Mouse (Mus musculus) cerebellum, adult 2 months (tissue): ENCODE results near the gene Aacs. TPM values are rescaled to one million over a fixed set of nuclear protein-coding genes. Genes with fewer than 3 reads are reported as not detected.

Experiments
- DNase-seq, 2 experiments: peaks; one replicate each; pipeline ENCODE4 v3.0.0; 2021
- H3K27ac ChIP-seq: fragments of 200-500 bp; 2 replicates; pipeline ENCODE4 v1.5.1; 2012; ENCODE audit warnings: low read length, control low read depth, inconsistent platforms; ENCODE audit not compliant: insufficient read depth
- H3K27me3 ChIP-seq: fragments of 200-500 bp; 2 replicates; pipeline ENCODE4 v1.6.1; 2012; ENCODE audit warnings: inconsistent platforms, mild to moderate bottlenecking, low read length, moderate library complexity; ENCODE audit not compliant: control insufficient read depth, insufficient read depth
- H3K4me1 ChIP-seq: fragments of 200-500 bp; 2 replicates; pipeline ENCODE4 v1.6.1; 2011; ENCODE audit warnings: low read length; ENCODE audit not compliant: control insufficient read depth, insufficient read depth
- H3K4me3 ChIP-seq: fragments of 200-500 bp; replicated peaks from 2 replicates; pipeline ENCODE3; 2011; ENCODE audit warnings: mild to moderate bottlenecking, low read depth, low read length, control low read depth; ENCODE audit not compliant: insufficient read depth
- CTCF ChIP-seq: fragments of 200-500 bp; IDR thresholded peaks from 2 replicates; pipeline ENCODE4 v1.5.1; 2011; ENCODE audit warnings: low read depth, mild to moderate bottlenecking, control low read depth, low read length, moderate library complexity, borderline replicate concordance; ENCODE audit not compliant: insufficient read depth
- POLR2A ChIP-seq: fragments of 200-500 bp; IDR thresholded peaks from 2 replicates; pipeline ENCODE4 v1.6.1; 2011; ENCODE audit warnings: low read length, control low read depth, borderline replicate concordance; ENCODE audit not compliant: insufficient read depth
- WGBS: fragments of 180-500 bp; shearing (Covaris S2); methylation state at CpG from one replicate; pipeline ENCODE4 v1.1.7; 2018; 5-methylcytosine and 5-hydroxymethylcytosine counted together
- polyA plus RNA-seq: library from polyadenylated mRNA; depleted of rRNA; stranded (reverse); fragments of >200 nt; gene quantifications from 2 replicates; pipeline ENCODE4 v1.2.3, GENCODE M21; 2012

The Aacs gene
- polyA plus RNA-seq, 1 experiment = 47.4 TPM

DNA sequence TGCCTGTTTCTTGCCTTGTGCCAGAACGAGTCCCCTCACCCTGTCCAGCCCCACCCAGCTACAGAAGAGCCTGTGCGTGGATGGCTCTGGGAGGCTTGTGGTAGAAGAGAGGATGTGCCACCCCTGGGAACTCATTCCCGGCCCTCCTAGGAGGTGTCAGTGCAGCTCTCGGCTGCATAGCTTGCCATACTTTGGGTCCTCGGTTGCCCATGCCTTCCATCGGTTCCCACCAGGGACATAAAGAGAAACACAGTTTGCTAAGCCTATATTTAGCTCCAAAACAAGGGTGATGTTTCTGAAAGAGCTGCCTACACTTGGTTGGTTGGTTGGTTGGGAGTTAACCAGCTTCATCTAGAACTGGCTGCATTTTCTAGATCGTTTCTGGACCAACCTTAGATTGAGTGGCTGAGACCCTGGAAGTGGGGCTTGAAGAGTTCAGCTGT is 58.6 kb downstream of the Aacs start:
- no peak overlapping the region for H3K4me3 ChIP-seq
- TF ChIP-seq CTCF = no peak
- no peak for TF ChIP-seq POLR2A
- 2% methylated on average over 7 of the region's 7 CpGs for WGBS
- H3K4me1 ChIP-seq = 0 out of 2 replicates have a peak, but pooled peaks cover 4% of the 10 kb centered on the region
- H3K27me3 ChIP-seq = peaks cover 2% of the 10 kb centered on the region; the same call in 1 of the 2 replicates
- no peak for DNase-seq
- no peak overlapping the region for H3K27ac ChIP-seq

DNA sequence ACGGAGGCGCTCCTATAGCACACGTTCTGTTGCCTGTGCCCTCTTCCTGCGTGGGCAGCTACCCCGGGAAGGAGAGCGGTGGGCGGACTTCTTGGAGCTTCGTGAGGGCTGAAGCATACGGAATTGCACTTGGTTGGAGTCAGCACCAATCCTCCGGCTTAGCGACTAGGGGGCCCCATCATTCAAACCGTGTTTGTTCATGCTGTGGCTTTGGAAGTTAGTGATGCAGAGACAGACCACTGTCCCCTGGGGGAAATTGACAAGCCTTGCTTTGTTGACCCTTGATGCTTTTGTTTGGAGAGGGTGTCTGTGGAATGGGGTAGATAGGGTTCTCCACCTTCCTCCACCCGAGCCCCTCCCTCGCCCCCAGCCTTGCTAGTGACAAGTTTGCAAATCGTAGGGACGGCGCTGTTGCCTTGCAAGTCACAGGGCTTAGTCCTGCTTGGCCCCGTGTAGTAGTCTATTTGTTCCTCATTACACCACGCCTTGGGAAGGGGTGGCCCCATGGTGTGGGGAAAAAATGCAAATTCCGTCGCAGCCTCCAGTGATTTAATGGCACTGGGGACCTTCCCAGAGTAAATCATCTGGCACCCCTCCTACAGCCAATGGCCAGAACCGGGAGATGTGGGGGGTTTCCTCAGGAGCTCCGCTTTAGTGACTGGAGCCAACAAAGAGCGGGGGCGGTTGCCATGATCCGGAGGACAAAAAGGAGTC is 59.2 kb downstream of the Aacs start:
- H3K27ac ChIP-seq = no peak overlapping the region
- 1% methylated on average over 26 of the region's 26 CpGs for WGBS
- 0 out of 2 replicates have a peak, but pooled peaks cover 4% of the 10 kb centered on the region for H3K4me1 ChIP-seq
- DNase-seq = no peak
- TF ChIP-seq POLR2A (no peak), CTCF (no peak)
- peaks cover 2% of the 10 kb centered on the region; the same call in 1 of the 2 replicates for H3K27me3 ChIP-seq
- no peak overlapping the region for H3K4me3 ChIP-seq

GRCm38 (mm10) chr5:125545090-125545489 is 69.5 kb downstream of the Aacs start:
- Histone ChIP-seq H3K27ac (no peak overlapping the region), H3K27me3 (no peaks in the 10 kb centered on the region), H3K4me3 (no peak overlapping the region), H3K4me1 (peaks cover 3% of the 10 kb centered on the region; the same call in 1 of the 2 replicates)
- TF ChIP-seq CTCF (no peak), POLR2A (no peak)
- no peak for DNase-seq
- 91% methylated on average over 2 of the region's 2 CpGs for WGBS

DNA sequence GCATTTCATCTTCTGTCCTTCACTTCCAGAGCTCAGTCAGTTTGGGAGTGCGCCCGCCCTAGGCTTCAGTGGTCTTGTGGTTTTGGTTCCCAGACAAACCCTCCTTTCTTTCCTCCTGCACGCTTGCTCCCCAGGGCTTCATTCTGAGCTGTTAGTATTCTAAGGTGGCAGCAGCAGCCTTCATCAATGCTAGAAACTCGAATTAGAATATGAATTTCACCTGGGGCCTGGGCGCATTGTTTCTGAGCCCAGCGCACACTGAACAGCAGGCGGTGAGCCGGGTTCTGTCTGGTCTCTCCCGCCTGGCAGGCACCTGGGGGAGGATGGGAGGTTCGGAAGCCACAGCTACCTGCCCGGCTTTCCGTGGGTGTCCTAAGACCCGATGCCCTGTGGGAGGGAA is 70.7 kb downstream of the Aacs start:
- DNase-seq = no peak
- H3K4me3 ChIP-seq = no peak overlapping the region
- no peak overlapping the region for H3K27ac ChIP-seq
- no peaks in the 10 kb centered on the region for H3K27me3 ChIP-seq
- no peak for TF ChIP-seq CTCF
- TF ChIP-seq POLR2A = no peak
- 34% methylated on average over 13 of the region's 13 CpGs for WGBS
- H3K4me1 ChIP-seq = peaks cover 3% of the 10 kb centered on the region; the same call in 1 of the 2 replicates

DNA sequence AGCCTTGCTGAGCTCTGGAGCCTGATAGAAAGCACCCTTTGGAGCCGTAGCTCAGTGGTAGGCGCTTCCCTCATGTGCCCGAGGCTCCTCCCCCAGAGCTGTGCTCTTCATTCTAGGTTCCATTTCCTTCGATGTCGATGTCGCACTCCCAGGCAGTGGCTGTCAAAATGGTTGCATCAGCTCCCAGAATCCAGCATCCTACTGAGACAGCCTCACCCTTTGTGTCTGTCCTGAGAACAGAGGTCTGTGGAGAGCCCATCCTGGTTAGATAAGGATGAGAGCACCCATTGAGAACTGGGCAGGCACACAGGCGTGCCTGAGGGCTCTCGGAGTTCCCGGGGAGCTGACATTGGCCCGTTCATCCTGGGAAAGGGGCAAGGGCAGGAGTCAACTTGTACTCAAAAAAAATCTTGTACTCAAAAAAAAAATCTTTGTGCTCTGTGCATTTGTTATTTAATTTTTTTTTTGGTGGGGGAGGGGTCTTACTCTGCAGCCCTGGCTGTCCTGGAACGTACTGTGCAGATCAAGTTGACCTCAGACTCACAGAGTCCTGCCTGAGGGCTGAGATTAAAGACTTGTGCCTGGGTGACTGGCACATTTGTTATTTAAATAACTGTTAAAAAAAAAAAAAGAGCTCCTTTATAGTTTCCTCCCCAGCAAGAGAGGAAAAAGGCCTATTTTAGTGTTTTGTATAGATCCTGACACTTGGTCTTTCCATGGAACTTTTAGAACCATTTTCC is 74.3 kb downstream of the Aacs start:
- no peak for DNase-seq
- Histone ChIP-seq H3K4me1 (peaks cover 3% of the 10 kb centered on the region; the same call in 1 of the 2 replicates), H3K4me3 (no peak overlapping the region), H3K27ac (no peak overlapping the region), H3K27me3 (no peaks in the 10 kb centered on the region)
- TF ChIP-seq CTCF (no peak), POLR2A (no peak)
- 28% methylated on average over 11 of the region's 11 CpGs for WGBS

DNA sequence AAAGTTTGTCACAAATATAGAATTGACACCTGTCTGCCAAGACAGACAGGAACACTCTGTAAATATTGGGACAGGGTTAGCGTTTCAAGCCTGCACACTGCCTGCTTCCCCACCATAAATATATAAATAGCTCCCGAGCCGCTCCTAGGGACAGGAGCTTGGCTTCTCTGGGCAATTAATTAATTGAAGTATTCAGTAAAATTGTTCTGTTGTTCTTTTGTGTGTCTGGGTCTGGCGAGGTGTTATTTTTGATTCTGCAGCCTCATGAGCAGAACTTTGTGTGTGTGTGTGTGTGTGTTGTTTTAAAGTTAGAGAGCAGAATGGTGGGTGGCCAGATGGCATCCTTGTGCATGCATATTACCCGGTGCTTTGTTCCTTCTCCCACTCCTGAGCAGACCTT is 80.1 kb downstream of the Aacs start:
- H3K4me3 ChIP-seq = no peak overlapping the region
- DNase-seq = no peak
- no peaks in the 10 kb centered on the region; the same call in 1 of the 2 replicates for H3K4me1 ChIP-seq
- H3K27me3 ChIP-seq = no peaks in the 10 kb centered on the region
- H3K27ac ChIP-seq = no peak overlapping the region
- WGBS = 70% methylated on average over 5 of the region's 5 CpGs
- no peak for TF ChIP-seq POLR2A
- TF ChIP-seq CTCF = no peak

GRCm38 (mm10) chr5:125563492-125563891 is 87.9 kb downstream of the Aacs start:
- no peak overlapping the region for H3K27ac ChIP-seq

More at GRCm38 (mm10) chr5:125563492-125563891, 87.9 kb downstream of the Aacs start:
- no peaks in the 10 kb centered on the region; the same call in 1 of the 2 replicates for H3K27me3 ChIP-seq
- H3K4me3 ChIP-seq = no peak overlapping the region
- 63% methylated on average over 6 of the region's 6 CpGs for WGBS
- DNase-seq = no peak
- no peak for TF ChIP-seq CTCF
- TF ChIP-seq POLR2A = no peak
- no peaks in the 10 kb centered on the region for H3K4me1 ChIP-seq
